Mouse (Mus musculus): ENCODE results near the gene Klf13.

- TF ChIP-seq CTCF (IDR thresholded peaks at IDR 0.05; ENCODE audit: low read depth) (0 out of 2 replicates have a peak, but pooled peaks have one; percentile 13), EP300 (IDR thresholded peaks at IDR 0.05; ENCODE audit: low read depth) (no peak)
Observed at GRCm38 (mm10) chr7:63940321-63940720, 1.6 kb upstream of the Klf13 start.

Measured in liver, embryonic 14.5 days (tissue).